Mouse (Mus musculus): ENCODE measurements around the gene Stat5b.
A peak's percentile ranks its signal among the peaks of the same experiment; 100 is the strongest.

Gene Stat5b

DNA sequence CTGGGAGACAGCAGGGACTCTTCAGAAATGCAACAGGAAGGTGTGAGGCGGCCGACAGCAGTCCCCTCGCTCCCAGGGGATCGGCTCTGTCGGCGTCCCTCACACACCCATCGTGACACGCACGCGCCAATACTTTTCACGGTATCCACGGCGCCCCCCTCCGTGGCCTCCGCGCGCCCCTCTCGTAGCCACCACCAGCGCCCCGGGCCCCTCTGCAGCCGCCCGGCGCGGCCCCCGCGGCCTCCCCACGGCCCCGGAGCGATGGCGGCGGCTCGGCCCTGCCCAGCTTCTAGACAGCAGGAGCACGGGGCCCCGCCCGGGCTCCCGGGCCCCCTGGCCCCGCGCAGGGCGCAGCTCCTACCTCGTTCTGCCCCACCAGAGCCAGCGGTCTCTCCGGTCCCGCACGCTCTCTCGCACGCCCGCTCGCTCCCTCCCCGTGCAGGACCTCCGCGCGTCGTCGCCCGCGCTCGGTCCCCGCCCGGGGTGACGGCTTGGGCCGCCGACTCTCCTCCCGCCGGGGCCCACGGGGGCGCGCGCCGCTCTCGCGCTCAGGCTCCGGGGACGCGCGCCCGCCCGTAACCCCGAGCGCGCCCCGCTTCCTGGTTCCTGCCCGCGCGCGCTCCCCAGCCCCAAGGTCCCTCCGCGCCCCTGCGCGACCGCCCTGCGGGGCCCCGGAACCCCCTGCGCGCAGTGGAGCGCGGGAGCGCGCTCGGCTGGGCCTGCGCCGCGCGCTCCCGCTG is at the start of gene Stat5b:
Stat5b (minus strand) TSS at position 687 of the 740 bp plus-strand sequence.
- peak; percentile 61 for DNase-seq (ENCODE audit: low spot score)

DNA sequence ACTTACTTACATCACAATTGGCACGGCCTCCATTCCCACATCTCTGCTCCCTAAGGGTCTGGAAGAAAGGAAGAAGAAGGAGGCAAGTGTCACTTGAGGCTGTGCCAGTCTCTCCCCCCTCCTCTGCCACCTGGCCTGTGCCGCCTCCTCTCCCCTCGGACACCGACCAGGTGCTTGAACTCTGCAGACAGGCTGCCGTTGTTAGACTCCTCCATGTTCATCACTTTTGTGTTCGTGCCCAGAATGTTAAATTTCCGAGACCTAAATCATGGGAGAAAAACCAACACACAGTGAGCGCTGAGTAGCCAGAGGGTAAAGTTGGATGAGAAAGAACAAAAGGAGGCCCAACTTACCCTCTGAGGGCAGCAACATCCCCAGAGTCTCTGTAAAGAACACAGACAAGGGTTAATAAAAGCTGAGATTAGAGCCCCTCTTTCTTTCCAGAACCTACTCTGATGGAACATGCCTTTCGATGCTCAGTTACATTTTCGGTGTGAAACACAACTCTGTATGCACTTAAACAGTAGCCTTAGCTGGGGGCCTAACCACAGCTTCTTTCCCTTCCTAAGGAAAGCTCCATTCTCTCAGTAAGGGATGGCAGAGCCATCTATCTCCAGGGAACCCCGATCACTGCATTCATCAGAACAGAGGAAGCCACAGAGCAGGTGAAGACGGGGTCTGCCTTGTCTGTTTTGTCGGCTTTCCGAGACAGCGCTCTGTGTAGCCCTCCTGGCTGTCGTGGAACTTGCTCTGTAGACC is 48.1 kb upstream of the Stat5b start:
- DNase-seq (ENCODE audit: low spot score): no peak

DNA sequence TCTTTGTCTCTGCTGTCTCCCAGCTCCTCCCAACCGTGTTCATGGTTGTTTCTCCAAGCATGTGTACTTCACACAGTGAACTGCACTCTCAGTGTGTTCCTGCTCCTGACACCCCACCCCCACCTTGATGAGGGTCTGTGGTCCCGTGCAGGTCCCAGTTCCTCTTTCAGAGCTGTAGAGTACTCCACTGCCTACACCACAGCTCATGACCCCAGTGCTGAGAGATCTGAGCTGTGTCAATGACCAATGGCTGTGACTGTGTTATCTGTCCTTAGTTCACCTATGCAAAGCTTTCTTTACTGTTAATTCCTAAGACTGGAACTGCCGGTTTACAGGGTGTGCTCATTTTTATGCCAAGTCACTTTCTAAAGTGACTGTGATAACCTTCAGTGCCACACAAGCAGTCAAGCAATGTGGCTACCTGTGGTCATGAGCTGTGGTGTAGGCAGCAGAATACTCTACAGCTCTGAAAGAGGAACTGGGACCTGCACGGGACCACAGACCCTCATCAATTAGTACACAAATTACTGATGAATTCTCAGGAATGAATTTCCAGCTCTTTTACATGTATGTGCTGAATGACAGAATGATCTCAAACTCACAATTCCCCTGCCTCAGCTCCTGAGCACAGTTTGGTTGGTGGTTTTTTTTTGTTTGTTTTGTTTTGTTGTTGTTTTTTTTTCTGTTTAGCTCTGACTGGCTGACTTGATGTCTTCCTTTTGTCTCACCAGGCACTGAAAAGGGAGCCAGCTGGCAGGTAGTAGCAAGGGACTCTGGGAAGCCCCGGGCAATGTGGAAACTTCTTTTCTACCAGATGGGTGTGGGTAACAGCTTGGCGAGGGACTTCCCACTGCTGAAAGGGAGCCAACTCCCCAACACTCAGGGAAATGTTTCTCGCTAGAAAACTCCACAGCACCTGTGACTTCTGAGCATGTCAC is 47.0 kb upstream of the Stat5b start:
- DNase-seq (ENCODE audit: low spot score): no peak

DNA sequence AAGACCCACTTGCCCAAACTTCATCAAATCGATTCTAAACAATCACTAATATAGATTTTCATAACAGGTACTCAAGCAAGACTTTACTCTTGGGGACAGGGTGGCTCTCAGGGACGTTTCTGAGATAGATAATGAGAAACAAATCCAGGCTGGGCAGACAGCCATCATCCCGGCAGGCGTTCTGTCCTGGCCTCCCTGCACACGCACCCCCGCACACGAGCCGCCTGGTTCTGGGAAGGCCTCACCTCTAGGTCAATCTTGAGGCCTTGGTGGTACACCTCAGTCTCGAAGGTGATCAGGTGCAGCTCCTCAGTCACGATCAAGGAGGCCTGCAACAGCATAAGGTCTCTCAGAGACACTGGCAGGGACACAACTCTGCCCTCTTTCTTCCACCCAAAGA is 45.6 kb upstream of the Stat5b start:
- no peak for DNase-seq (ENCODE audit: low spot score)

DNA sequence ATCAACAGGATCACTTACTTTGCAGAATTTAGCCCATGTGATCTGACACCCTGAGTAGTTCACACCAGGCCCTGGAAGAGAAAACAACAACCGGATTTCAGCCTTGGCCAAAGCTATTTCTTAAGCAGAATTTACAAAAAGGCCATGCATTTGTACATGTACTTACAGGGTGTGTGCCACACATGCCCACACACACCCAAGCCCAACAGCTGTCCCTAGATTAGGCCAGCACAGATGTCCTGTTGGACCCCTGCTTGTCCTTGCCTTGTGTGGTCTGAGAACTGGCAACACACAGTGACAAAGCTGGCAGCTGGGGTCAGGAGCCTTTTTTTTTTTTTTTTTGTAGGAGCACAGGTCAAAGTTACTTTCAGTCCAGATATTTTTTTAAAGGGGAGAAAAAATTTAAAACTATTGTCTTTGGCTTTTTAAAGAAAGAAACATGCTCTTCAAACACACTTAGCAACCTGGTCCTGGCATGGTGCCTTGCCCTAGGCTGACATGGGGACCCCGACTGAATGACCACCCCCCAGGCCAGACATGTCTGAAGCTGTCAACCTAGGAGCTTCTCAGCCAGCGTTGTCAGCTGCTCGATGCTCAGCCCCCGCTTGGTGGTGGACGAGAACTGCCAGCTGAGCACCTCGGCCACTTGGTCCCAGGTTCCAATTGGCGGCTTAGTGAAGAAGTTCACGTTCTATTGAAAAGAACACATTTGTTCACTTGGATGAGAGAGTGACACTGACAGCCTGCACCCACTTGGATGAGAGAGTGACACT is 43.8 kb upstream of the Stat5b start:
- DNase-seq (ENCODE audit: low spot score): no peak

DNA sequence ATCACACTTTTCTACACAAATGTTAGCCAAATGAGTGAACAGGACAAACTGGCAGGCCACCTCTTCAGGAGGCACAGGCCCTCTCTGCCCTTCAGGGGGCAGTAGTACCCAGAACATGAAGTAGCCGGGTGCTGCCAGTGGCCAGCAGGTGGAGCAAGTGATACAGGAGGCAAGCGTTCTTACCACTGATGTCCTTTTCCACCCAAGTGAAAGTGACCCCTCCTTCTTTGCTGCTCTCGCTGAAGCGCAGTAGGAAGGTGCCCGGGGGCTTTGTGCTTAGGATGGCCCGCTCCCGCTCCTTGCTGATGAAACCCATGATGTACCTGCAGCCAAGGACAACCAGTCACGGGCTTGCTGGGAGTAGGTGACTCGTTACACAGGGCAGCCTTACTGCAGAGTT is 43.0 kb upstream of the Stat5b start:
- peak; percentile 88 for DNase-seq (ENCODE audit: low spot score)

DNA sequence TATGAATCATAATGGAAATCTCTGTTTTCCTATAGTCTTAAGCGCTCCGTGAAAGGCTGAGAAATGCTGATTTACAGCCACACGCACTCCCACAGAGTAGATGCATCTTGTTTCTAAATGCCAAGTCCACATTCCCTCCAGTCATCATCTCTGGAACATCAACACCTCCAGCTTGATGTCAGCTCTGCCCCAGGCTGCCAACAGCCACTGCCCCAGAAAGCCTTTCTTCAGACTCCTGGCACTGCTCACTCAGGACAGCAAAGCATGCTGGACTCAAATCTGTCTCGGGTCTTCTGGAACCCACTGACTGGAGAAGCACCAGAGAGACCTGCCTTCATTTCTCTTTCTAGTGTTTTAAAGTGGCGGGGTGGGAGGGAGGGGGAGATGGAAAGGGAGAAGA is 41.9 kb upstream of the Stat5b start:
- no peak for DNase-seq (ENCODE audit: low spot score)

DNA sequence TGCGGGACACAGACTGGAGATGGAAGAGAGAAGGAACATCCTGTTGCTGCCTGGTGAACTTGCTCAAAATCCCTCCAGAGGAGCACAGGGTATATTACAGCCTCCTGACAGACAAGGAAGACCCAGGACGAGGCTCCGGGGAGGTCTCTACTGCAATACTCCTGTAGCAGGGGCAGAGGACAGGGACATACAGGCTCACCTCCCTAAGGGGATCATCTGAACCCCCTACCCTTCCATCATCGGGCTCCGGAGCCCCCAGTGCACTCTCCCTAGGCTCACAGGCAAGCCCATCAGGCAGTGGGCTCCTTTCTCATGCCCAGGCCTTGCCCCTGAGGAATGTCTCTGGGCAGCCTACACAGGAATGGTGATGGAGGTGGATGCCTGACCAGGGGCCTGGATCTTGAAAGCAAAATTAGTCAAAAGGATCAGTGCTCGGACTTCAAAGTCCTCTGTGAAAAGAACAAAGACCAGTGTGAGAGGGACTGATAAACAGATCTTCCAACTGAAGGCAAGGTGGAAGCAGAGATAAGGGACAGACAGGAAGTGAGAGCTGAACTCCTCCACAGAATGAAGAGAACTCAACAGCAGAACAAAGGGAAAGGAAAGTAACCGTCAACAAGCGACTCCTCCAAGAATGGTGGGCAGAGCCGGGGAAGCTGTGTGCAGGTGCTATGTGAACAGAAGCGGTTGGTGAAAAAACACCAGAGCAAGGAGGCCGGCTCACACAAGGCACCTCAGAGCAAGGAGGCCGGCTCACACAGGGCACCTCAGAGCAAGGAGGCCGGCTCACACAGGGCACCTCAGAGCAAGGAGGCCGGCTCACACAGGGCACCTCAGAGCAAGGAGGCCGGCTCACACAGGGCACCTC is 41.0 kb upstream of the Stat5b start:
- no peak for DNase-seq (ENCODE audit: low spot score)

DNA sequence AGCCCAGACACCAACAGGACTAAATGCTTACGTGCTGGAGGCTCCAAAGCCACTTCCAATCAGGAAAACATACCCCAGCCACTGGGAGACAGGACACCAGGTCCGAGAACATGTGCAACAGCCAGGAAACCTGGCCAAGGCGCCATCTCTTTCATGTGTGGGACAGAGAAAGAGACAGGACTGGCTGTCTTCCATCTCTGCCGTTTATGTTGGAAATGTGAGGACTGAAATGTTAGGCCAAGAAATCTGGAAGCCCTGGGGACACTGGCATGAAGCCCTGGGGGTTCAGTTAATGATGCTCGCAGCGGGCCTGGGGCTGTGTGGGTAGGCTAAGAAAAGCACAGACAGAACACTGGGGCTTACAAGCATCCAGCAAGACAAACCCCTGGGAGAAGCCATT is 40.0 kb upstream of the Stat5b start:
- no peak for DNase-seq (ENCODE audit: low spot score)

DNA sequence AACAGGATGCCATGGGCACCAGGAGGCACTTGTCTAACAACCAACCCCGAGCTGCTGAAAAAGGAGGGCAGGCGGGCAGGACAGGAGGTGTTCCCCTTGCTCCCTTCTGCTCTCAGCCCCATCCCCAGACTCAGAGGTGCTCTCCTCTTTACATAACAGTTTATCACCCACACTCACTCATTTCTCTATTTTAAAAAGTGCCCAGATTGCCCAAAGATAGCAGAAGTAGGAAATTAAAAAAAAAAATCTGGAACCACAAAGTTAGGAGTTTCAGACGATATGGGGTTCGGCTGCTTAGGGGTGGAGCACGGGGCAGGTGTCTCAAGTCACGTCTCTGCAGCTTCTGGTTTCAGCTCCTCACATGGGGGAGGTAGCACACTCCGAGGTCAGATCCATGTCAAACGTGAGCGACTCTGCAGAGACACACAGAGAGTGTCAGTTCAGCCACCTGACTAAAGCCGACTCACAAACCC is 37.9 kb upstream of the Stat5b start:
- no peak for DNase-seq (ENCODE audit: low spot score)

DNA sequence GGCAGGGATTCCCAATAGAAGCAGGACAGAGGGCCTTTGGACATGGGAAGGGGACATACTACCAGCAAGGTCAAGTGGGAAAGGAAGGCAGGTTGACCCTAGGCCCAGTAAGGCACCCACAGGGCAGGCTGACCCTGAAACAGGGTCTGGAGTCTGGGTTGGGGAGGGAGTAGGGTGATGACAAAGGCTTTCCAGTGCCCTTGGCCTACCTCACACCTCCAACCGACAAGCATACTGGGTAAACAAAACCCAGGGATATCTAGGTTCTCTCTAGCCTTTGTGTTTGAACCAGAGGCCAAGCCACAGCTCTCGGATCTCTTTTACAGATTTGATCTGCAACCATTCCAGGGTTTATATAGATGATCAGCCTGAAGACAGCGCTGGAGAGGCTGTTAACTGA is 37.2 kb upstream of the Stat5b start:
- DNase-seq (ENCODE audit: low spot score): no peak

DNA sequence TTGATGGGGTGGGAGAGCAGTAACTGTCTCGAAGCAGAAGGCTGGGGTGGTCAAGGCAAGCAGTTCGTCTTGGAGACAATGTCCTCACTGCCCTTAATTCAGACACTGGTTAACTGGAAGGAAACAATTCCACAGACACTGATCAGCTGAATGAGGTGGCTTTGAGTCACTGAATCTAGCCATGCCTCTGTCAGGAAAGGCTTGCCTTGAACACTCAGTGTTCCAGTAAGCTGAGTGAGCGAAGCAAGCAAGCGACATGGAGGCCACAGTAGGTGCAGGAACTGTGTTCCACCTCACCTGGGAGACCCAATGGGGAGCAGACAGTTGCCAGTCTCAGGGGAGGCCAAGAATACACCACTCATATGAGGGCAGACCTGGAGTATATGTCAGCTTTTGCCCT is 36.7 kb upstream of the Stat5b start:
- DNase-seq (ENCODE audit: low spot score): no peak

DNA sequence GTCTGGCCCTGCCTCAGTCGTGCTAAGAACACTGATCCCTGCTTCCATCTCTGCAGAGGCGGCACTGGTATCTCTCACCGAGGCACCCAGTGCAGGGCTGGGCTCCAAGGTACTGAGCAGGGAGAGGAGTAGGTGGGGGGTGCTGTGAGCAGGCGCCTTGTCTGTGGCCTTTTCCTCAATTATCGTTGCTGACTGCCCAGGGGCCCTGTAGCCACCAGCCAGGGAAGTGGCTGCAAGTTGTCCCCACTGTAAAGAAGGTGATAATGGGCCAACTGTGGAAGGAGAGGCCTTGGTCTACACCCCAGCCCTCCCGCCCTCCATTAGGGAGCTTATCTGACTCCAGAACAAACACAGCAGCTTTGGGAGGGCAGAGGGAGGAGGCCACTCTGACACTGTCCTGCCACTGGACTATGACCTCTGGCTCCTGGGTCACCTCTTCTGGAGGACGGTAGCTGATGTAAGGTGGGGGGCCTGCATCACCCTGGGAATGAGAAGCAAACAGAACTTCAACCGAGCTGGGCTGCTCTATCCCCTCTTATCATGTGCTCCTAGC is 35.7 kb upstream of the Stat5b start:
- no peak for DNase-seq (ENCODE audit: low spot score)

DNA sequence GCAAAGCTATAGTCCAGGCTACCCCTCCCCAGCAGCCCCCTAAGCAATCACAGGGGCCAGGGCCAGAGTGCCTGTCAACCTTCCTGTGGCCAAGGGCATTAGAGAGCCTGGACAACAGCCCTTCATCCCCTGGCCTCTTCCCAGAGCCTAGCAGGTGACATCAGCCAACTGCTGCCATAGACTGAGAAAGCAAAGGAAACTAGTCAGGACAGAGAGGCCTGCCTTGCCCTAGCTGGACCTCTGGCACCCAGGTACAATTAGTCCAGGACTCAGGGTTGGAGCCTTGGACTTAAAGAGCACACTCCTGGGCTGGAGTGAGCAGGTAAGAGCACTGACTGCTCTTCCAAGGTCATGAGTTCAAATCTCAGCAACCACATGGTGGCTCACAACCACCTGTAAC is 34.9 kb upstream of the Stat5b start:
- DNase-seq (ENCODE audit: low spot score): no peak

DNA sequence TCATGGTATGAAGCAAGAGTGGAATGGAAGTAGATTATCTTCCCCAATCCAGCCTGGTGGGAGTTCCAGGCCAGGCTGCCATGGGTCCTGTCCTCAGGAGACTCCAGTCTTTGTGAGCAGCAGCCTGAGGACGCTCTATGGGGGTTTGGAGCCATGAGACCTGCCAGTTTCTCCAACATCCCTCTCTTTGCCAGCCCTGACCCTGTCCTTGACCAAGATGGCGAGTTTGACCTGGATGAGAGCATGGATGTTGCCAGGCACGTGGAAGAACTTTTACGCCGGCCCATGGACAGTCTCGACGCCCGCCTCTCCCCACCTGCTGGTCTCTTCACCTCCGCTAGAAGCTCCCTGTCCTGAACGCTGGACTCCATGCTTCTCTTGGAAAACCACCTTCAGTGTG is 33.1 kb upstream of the Stat5b start:
- DNase-seq (ENCODE audit: low spot score): no peak

DNA sequence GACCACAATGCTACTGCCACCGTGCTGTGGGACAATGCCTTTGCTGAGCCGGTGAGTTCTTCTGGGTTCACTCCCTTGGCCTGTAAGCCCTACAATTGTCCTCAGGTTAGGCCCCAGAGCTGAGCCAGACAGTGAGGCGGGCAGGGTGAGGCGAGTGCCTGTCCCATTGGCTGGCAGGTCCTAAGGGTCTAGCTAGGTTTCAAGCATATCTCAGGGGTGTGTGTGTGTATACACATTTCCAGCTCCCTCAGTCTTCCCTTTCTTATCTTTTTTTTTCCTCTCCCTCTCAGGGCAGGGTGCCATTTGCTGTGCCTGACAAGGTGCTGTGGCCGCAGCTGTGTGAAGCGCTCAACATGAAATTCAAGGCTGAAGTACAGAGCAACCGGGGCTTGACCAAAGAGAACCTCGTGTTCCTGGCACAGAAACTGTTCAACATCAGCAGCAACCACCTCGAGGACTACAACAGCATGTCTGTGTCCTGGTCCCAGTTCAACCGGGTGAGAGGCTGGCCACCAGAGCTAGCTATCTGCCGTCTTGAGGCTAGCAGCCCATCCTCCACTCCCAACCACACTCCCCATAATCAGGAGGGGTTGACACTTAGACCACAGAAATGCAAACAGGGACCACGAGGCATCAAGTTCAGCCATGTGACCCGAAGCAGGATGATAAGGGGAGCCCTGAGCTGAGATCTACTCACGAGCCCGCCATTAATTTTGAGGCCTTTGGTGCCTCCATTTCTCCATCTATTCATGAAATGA is 29.0 kb upstream of the Stat5b start:
- no peak for DNase-seq (ENCODE audit: low spot score)

DNA sequence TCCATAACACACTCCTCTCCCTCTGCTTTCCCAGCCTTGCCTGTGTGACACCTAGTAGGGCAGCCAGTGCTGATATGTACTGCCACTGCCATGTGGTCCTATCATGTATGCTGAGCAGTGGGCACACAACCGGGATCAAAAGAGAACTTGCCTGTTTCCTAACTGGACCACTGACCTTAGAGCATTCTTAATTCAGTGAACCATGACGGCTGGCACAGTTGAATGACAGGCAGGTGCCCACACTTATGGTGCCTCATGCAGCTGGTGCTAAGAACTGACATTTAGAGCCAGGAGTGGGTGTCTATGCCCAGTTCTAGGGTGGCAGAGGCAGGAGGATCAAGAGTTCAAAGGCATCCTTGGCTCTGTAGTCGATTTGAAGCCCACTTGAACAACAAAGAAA is 25.2 kb upstream of the Stat5b start:
- DNase-seq (ENCODE audit: low spot score): no peak

DNA sequence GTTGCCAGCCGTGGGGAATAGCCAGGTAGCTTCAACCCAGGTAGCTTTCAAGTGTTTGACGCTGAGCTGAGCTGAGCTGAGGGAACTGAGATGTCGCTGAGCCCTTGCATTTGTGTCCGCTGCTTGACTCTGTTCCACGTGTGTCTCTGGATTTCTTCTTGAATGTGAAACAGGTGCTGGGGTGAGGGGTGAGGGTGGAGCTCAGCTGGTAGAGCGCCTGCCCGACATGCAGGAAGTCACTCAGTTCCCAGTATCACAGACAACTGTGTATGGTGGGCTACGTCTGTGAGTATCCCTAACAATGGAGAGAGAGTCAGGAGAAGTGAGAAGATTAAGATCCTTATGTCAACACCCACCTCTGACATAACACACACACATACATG is 20.4 kb upstream of the Stat5b start:
- DNase-seq (ENCODE audit: low spot score): no peak

DNA sequence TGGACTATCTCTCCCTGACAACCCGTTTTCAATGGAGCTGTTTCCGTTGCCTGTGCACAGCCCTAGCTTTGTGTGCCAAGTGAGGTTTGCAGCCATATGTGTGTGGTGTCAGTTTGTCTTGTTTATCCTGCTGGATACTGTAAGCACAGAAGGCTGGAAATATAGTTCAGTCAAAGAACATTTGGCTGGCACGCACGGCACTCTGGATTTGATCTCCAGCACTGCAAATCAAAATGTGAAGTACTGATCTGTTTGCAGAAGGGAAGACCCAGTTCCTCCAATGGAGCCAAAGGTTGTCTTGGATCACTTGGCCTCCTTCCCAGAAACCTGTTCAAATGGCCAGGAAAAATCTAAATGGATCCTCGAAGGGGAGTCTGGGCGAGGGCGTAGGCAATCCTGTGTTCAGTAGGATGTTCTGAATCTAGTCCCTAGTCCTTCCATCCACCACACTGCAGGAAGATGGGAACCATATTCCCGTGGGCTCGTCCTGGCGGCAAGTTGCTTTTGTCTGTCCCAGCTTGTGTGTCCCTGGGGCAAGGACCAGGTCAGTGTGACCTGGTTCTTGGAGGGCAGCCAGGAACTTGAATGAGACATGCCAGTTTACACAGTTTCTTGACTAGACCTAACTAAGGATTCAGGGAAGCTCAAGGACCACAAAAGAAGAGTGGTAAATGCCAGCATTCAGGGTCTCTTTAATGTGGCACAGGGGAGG is 19.9 kb upstream of the Stat5b start:
- DNase-seq (ENCODE audit: low spot score): no peak
